Mouse (Mus musculus) skeletal muscle tissue, adult 2 months (tissue): ENCODE measurements around the gene Prnp.

Source experiments
- DNase-seq: peaks from one replicate; pipeline ENCODE4 v3.0.0-alpha.2; 2012; ENCODE audit warnings: low read depth, low spot score

Prnp gene

DNA sequence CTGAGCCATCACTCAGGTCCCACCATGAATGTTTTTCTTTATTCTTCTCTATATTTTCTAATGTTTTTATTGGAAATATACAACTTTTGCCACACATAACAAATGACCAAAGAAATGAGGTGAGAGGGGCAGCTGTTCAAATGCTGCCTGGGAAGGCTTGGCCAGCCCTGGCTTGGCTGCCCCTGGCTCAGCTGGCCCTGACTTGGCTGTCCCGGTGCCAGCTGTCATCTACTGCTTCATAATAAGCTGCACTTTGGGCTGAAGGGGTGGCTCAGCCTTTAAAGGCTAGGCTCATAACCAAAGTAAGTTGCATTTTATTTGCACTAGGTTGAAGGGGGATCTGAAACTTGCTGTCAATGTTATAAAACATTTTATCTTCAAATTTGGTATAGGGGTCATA, 2.9 kb upstream of the Prnp start:
- DNase-seq, result peak; percentile 29

DNA sequence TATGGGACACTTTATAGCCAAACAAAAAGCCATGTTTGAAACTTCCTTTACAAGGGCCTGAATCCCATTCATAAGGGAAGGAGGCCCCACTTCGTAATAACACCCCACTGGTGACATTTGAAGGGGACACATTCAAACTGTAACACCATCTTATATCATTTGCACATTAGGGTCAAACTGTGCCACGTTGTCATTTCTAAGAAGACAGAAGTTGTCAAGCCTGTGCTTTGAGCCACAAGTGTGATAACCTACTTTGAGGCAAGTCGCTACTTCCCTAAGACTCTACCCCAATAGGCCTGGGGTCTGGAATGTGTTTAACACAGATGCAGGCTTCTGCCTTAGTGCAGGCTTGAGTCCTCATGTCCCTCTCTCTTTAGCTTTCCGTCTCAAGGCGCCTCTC, 2.4 kb upstream of the Prnp start:
- DNase-seq, result no peak

DNA sequence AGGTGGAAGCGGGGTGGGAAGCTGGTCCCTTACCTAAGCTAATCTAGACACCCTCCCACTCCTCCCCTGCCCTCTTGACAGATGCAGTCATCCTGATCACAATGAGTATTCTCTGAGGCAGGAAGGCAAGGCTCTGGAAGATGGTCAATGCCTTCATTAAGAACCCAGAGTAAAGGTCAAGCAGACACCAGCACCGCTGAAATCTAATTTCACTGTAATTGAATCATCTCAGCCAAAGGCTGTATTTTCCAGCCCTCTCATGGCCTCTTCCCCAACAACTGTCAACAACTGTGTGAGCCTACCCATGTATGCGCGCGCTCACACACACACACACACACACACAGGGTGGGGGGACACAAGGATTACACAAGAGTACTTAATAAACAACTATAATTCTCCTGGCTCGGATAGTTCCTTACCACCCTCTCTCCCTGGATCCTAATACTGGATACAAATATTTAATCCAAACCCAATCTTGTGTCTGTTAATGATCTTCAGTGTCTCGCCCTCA, 1.3 kb upstream of the Prnp start:
- peak; percentile 38 for DNase-seq

DNA sequence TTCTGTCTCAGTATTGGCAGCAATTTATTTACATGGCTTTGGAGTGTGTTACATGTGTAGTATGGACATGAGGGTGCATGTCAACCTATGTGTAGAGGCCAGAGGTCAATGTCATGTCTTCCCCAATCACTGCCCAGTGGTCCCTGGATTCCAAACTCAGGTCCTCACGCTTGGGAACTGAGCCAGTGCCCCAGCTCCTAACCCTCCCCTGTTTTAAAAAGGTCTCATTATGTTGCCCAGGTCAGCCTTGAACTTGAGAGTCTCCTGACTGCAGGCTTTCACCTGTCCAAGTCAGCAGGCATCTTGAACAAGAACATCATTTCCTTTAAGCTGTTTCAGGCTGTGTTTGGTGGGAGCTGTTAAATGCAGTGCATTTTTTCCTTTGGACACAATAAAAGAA, 822 bp upstream of the Prnp start:
- peak; percentile 15 for DNase-seq

DNA sequence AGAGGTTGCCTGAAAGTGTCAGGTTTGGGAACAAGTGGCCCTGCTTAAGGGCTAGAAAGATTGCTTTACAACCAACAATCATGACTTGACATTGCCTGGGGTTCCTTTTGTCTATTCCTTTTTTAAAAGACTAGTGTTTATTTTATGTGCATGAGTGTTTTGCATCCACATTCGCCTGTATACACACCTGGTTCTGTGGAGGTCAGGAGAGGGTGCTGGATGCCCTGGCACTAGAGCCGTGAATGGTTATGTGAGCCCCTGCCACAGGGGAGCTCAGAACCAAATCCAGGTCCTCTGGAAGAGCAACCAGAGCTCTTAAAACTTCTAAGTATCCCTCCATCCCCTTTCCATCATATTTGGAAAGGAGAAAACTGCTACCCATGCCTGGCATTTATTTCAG, 1.1 kb downstream of the Prnp start:
- DNase-seq, result no peak

DNA sequence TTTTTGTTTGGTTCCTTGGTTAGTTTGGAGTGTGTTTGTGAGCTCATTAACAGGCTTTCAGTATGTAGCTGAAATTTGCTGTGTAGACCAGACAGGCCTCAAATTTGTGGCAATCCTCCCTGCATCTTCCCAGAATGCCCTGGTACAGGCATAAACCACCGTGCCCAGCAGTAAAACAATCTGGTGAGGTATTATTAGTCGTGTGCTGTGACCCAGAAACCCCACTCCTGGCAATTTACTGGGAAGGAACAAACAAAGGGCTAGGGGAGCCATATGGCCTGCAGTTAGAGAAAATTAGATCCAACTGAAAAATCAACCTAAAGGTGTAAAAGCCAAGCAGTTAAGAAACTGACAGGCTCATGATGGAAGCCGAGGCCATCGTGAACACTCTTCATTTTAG, 1.6 kb downstream of the Prnp start:
- no peak for DNase-seq

DNA sequence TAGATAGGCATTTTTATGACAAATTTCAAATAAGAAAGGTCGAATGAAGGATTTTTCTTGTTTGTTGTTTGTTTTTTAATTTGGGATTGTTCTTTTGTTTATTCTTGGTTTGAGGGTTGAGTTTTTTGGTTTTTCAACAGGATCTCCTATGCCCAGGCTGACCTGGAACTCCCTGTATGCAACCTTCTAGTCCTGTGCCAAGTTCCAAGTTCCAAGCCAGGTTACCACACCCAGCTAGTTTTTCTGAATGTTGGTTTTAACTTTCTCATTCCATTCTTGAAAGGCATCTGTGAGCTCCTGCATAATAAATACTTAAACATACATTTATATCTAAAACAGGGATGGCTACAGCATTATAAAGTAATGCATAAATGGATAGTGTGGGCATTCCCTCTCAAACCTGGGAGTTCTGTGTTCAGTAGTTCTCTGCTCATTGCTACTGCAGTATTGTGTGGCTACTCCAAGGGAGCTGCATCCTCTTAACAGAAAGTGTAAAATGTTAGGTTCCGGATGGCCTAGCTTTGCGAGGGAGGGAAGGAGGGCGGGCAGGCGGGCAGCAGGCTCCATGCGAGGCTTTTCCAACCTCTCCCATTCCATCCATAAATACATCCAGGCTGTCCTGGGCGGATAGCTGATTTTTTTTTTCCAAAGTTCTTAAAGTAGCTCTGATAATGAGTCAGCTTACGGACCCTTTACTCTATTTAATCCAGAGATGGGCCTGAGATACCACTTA, 3.0 kb downstream of the Prnp start:
- DNase-seq, result no peak

DNA sequence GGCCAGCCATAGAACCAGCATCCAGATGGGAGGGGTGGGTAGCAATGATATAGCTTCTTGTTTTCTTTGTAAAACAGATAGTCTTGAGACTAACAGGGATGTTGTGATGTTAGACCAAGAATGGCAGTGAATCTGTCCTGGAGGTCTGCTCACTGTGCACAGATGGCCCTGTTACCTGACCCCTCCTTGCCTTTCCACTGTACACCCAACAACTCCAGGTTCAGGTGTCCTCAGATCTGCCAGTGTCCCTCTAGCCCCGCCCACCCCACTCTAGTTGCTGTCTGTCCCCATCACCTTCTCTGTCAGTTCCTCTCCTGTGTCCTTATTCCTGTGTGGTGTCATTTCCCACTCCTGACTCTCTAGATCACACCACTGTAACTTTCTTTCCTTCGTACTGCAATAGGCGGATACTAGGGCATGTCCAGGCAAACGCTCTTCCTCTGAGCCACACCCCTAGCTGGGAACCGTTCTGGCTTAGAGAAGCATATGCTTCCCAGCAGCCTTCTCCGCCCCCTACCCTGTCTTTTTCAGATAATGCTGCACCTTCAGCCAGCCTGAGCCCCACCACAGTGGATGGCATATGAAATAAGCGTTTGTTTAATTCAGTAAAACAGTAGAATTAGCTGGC, 22.7 kb downstream of the Prnp start:
- DNase-seq, result no peak

DNA sequence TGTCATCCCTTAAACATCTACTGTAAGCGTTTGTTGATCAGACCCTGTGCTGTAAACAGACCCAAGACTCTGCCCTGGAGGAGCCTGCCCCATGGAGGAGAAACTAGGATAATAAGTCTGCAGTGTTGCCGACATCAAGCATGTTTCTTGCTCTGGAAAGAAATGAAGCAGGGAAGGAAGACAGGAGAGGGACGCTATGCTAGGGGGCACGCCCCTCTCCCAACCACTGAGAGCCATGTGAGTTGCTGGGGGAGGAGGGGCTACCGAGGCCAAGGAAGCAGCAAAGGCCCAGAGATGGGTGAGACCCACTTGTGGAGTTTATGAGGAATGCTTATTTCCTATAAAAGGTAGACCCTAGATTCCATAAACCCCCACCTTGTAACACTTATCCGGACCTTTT, 23.3 kb downstream of the Prnp start:
- no peak for DNase-seq

DNA sequence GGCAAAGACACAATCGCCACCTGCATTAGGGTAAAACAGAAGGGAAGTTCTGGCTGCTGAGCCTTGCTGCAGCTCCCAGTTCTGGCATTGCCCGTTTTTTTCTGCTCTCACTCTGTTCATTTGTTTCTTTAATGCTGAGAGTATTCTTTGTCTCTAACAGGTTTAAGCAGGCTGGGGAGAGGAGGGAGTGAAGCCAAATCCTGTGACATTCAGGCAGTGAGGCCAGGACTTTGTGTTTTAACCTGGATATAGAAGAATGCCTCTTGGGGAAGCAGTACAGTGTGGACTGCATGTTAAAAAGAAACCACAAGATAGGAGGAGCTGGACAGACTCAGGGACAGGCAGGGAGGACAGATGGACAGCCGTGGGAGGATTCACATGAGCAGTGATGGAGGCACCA, 23.9 kb downstream of the Prnp start:
- no peak for DNase-seq

DNA sequence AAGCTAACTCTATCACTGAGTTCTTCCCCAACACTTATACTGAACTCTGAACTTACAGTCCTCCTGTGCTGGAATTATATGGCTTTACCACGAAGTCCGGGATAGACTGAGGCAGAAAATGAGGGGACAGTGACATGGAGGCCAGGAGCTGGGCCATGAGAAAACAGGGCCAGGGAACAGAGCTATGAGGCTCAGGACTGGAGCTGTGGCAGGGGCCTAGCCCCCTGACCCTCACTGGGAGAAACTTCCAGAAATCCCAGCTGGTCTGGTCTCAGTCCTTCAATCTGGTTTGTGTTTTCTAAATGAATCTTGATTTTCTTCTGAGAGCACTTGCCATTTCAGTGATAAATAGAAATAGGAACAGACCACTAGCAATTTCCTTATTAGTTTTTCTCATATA, 24.5 kb downstream of the Prnp start:
- no peak for DNase-seq

DNA sequence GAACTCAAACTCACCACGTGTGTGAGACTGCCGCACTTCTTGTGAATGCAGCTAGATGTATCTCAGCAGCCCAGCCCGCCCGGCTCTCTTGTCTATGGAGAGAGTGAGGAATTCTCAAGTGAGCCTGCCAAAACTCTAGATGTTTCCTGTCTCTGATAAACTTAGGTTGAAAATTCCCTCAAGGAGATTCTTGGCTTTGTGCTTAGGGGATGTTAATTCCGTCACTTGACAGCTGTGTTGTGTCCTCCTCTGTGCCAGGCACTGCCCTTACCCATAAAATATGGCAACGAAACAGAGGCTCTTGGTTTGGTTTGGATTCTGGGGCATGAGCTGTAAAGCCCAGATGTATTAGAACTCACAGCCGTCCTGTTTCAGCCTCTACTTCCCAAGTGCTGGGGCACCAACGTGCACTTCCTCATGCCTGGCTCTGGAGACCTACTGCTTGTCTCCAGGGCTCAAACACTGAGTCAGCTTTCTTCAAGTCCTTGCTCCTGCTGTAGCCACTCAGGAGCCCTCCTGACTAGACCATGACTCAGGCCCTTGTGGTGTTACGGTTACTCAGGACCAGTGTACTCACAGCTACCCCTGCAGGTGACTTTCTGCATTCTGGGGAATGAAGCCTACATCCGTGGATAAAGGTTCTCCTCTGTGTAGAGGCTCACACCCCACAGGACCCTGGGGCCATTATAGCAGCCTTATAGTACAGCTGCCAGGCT, 25.8 kb downstream of the Prnp start:
- peak; percentile 45 for DNase-seq

DNA sequence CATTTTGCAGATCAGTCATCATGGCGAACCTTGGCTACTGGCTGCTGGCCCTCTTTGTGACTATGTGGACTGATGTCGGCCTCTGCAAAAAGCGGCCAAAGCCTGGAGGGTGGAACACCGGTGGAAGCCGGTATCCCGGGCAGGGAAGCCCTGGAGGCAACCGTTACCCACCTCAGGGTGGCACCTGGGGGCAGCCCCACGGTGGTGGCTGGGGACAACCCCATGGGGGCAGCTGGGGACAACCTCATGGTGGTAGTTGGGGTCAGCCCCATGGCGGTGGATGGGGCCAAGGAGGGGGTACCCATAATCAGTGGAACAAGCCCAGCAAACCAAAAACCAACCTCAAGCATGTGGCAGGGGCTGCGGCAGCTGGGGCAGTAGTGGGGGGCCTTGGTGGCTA, 26.7 kb downstream of the Prnp start:
- DNase-seq, result no peak

DNA sequence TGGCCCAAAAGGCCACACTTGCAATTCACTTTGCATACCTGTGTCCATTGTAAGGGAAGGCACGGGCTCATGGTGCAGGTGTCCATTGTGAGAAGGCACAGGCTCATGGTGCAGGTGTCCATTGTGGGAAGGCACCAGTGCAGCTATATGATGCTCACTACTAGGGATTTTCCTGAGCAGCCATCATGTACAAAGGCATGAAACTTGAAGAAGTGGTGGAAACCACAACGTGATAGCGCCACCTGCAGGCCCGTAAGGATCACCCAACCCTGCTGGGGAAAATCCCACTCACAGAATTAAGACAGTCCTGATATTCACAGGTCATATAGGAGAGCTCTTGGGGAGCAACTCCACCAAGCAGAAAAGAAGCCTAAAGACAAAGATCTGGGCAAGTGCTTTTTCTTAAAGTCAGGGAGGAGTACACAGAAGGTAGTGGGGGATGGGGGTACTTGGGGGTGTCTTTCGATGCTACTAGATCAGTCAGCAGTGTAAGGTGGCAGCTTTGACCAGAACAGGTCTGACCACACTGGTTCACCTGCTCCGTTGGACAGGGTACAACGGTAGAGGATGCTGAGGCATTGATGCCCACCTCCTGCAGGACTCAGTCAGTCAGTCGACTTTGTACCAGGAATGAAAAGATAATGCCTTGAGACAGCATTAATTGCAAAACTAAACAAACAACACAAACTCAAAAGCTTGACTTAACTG, 29.8 kb downstream of the Prnp start:
- peak; percentile 62 for DNase-seq

DNA sequence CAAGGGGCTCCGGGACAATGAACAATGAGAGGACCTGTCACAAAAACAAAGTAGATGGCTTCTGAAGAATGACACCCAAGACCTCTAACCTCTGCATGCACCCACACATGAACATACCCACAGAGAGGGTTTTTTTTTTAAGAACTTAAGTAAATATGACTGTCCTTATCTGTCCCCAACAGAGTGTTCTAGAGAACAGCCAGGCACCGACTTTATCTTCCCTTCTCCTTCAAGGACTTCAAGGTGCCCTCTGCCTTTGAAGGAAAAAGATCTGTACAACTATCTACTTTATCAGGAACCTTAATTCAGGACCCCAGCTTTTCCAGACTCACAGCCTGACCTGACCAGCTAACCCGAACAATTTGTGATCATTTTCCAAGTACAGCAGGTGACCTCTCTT, 30.8 kb downstream of the Prnp start:
- no peak for DNase-seq

DNA sequence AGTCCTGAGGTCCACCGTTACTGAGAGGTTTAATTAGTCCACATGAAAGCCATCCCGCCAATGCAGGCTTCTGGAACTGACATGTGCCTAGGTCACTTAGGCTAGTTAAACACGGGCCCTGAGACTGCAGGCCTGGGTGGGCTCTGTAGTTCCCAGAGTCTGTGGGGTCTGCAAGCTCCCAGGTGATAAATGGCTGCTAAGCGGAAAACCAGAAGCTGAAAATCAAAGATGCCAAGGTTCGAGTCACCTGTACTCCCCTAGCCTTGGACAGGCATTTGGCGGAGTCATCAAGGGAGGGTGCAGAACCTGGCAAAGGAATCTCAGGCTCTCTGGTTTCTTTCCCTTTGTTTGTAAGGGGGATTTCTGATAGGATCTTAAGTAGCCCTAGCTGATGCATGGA, 31.8 kb downstream of the Prnp start:
- no peak for DNase-seq

DNA sequence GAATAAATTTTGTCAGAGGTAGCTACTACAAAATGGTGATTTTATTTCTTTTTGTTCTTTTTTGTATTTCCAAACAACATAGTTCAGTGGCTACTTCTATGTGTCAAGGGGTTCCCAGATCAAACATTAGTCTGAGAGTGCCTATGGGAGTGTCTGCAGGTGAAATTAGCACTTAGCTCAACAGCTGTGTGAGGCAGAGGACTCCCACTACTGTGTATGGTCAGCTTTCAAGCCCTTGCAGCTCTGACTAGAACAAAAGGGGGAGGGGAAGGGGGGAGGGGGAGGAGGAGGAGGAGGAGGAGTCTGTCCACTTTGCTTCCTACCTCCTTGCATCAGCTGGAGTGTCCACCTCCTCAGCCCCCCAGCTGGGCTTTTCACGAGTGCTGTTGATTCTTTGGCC, 34.6 kb downstream of the Prnp start:
- DNase-seq, result no peak

DNA sequence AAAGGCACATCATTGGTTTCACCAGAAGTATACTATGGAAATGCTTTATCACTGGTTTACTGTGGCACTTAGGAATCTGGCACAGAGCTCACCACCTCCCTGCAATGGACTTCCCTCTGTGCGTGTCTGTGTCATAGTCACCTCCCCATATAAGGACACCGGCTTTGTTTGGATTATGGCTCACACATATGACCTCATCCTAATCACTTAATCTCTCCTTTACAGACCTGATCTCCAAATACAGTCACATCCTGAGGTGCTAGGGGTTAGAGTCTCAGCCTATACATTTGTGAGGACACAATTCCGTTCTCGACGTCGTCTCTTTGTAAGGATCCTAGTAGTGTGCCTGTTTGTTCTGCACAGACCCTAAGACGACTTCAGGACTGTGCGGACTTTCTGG, 35.5 kb downstream of the Prnp start:
- no peak for DNase-seq

DNA sequence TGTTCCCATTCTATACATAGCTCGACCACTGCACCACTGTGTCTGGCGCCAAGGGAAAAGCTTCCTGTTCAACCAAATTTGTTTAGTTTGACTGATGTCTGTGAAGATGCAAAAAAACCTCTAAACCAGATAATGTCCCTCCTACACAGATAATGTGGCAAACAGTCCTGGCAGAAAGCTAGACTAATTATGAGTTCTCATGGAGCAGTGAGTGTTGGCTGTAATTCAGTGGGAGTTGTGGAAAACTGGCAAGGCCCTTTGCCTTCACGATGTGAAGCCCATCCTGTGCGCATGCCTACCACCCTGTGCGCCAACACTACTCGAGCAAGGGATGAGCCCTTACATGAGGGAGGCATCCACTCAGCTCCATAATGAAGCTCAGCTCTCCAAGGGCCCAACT, 36.0 kb downstream of the Prnp start:
- DNase-seq, result no peak

DNA sequence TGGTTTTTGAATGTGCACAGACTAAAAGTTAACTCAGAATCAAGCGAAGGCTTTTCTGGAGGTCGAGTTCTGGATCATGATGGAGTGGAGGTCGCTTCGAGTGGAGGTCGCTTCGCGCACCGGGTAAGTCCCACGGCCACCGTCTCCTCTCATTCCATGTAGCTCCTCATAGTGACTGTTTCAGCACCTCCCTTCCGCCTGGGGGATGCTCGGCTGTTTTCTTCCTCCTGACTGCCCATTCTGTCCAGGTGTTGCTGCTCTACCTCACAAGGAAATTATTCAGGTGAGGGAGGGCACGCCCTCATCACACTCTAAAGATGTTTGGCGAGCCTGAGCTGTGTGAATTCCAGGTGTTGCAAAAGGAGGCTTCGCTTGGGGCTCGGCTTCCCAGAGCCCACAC, 36.6 kb downstream of the Prnp start:
- no peak for DNase-seq

DNA sequence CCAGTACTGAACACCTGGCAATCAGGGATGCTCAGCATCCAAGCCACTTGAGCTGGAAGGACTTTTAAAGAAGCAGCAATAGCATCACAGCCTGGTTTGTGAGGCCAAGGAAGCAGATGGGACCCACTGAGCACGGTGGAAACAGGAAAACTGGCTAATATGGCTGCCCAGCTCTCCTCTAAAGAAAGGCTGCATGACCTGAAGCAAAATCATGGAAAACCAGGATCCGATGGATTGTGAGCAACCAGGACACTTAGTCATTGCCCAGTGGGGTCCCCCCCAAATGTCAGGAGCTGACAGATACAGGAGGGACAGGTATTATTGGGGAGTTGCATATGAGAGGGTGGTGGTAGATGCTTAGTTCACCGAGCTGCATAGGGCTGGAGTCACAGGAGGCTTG, 38.4 kb downstream of the Prnp start:
- DNase-seq, result no peak

DNA sequence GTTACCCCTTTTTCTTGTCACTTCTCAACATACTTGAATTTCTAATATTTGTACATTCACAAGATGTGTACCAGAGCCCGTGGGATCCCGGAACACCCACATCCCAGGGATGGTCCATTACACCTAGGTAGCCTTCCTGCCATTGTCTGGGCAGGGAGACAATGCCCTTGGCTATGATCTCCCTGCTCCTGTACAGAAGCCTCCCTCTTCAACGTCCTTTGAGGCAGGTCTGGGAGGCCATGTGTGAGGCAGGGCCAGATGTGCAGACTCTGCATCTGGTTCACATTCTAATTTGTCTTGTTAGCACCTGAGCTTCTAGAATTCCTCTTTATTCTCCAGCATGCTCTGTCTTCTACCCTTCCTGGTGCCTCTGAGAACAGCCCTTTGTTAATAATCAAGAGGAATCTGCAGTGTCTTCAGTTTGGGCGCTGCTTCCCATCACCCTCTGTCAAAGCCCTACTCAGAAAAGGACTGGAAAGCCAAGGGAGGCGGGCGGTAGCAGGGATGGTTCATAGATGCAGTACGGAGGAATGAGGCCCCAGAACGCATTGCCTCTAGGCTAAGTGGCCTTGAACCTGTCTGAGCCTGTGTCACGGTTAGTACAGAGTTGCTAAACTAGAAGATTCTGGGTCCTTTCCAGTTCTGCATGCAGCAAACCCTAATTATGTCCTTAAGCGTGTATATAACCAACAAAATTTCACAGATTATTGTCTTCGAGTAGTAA, 39.4 kb downstream of the Prnp start:
- no peak for DNase-seq
